Mouse (Mus musculus): ENCODE measurements at regions not wholly inside any gene's neighbourhood (a gene's known extent, or its start where the extent isn't known, plus 50 kb on each side); places are given as distances from the start of the nearest gene placed in this dataset.
A peak's percentile ranks its signal among the peaks of the same experiment; 100 is the strongest.

DNA sequence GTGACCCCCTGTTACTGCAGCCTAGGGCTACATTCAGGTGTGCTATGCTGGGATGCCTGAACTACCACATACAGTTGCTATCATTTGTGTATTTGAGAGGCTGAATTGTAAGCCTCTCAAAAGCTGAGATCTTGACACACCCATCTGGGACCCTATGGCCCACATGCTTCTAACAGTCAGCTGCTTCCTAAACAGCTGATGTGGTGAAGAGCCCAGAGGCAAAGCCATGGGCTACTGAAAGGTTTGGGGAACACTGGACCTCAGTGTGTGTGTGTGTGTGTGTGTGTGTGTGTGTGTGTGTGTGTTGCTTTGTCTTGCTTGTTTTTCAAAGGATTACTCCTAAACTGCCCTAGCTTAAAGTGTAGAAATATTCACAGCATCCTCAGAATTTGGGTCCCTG, 75.0 kb downstream of the Lbh start:
- Histone ChIP-seq H3K9me3 (no peaks in the 10 kb centered on the region), H3K4me1 (replicated peaks) (peaks cover 20% of the 10 kb centered on the region), H3K27me3 (no peaks in the 10 kb centered on the region), H3K4me3 (no peak overlapping the region), H3K9ac (no peak overlapping the region), H3K36me3 (no peaks in the 10 kb centered on the region), H3K4me2 (no peak overlapping the region), H3K27ac (no peak overlapping the region)
- ATAC-seq (ENCODE audit: low FRiP score), result no peak

DNA sequence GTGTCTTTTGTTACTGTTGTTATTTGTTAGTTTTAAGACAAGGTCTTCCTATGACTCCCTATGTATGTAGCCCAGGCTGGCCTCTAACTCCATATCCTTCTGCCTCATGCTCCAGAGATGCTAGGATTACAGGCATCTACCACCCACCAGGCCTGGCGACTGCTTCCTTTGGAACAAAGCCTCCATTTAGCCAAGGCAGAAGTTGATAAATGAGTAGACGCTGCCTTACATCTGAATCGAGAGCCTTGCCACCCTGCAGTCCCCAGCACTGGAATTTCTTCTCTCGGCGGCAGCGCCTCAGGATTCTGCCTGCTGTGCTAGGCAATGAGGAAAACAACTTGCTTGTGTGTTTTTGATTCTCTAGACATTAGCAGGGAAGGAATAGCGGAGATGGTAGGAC, 75.5 kb downstream of the Lbh start:
- 27% methylated on average over 7 of the region's 7 CpGs for WGBS
- H3K9ac ChIP-seq, result no peak overlapping the region
- no peaks in the 10 kb centered on the region for H3K36me3 ChIP-seq
- H3K4me1 ChIP-seq (replicated peaks), result peaks cover 20% of the 10 kb centered on the region
- no peak for ATAC-seq (ENCODE audit: low FRiP score)
- H3K4me3 ChIP-seq, result no peak overlapping the region
- H3K27ac ChIP-seq, result no peak overlapping the region
- H3K9me3 ChIP-seq, result no peaks in the 10 kb centered on the region
- no peak overlapping the region for H3K4me2 ChIP-seq
- H3K27me3 ChIP-seq, result no peaks in the 10 kb centered on the region

DNA sequence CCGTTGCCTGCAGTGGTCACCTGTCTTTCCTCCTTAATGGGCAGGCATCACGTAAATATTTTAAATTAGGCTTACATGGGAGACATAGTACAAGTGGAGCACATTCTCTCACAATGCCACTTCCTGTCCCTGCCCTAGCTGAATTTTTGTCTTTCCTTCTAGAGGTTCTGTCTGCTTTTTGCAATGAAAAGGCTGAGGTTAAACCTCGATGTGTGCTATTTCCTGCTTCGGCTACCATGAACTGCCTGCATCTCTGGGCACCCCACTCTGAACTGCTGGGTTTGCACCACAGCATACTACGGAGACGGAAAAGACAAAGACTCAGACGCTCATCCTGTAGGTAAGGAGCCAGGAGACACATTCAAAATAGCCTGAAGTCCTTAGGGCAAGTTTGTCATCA, 78.4 kb downstream of the Lbh start:
- Histone ChIP-seq H3K4me2 (no peak overlapping the region), H3K27ac (no peak overlapping the region), H3K36me3 (no peaks in the 10 kb centered on the region), H3K9ac (no peak overlapping the region), H3K27me3 (no peaks in the 10 kb centered on the region), H3K4me1 (replicated peaks) (peaks cover 20% of the 10 kb centered on the region), H3K4me3 (no peak overlapping the region), H3K9me3 (no peaks in the 10 kb centered on the region)
- WGBS, result 75% methylated on average over 7 of the region's 7 CpGs
- ATAC-seq (ENCODE audit: low FRiP score), result no peak

DNA sequence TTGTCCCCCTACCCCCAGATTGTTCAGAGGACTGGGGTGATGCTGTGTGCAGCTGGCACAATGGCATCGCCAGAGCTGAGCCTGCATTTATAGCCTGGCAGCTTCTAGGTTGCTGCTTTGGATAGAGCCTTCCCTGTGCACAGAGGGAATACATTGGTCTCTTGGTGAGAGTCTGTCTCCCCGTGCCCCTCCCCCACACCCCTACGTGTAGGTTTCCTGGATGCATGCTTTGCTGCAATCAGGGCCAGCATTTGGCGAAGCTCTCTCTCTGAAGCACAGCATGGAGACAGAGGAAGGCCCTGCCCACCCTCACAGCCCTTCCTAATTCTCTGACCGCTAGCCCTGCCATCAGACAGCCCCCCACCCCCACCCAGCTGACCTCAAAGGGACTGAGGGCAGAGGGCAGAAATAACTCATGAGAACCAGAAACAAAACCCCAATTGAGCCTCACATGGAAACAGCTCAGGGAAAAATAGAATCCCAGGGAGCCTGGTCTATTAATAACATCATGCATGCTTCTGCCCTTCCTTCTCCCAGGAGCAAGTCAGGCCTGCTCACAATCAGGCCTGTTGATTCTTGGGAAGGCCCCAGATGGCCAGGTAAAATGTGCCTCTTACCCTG, 79.3 kb downstream of the Lbh start:
- Histone ChIP-seq H3K4me3 (no peak overlapping the region), H3K4me1 (replicated peaks) (peaks cover 20% of the 10 kb centered on the region), H3K27me3 (no peaks in the 10 kb centered on the region), H3K4me2 (no peak overlapping the region), H3K9me3 (no peaks in the 10 kb centered on the region), H3K9ac (no peak overlapping the region), H3K27ac (peak overlapping the region; percentile 37; the same call in 1 of the 2 replicates), H3K36me3 (no peaks in the 10 kb centered on the region)
- WGBS, result 11% methylated on average over 5 of the region's 5 CpGs
- peak; percentile 74 for ATAC-seq (ENCODE audit: low FRiP score)

DNA sequence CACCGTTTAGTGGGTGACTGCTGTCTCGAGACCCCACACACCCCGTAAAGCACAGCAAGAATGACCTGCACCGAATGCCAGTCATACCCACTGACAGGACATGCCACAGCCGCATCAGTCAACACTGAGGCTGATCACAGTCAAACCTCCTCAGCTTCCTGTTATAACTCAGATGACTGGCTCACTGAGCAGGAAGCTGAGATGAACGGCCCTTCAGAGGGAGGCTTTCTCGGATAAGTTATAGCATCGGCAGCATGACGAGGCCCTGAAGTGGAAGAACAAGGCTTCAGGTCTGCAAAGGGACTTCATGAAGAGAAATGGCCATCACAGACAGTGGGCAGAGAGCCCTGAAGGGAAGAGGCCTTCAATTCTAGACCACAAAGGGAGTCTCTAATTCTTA, 87.0 kb downstream of the Lbh start:
- Histone ChIP-seq H3K4me3 (no peak overlapping the region), H3K9me3 (no peaks in the 10 kb centered on the region), H3K27ac (no peak overlapping the region), H3K36me3 (no peaks in the 10 kb centered on the region), H3K4me2 (no peak overlapping the region), H3K27me3 (no peaks in the 10 kb centered on the region), H3K9ac (no peak overlapping the region), H3K4me1 (replicated peaks) (no peaks in the 10 kb centered on the region)
- ATAC-seq (ENCODE audit: low FRiP score), result no peak
- WGBS, result 90% methylated on average over 9 of the region's 9 CpGs

DNA sequence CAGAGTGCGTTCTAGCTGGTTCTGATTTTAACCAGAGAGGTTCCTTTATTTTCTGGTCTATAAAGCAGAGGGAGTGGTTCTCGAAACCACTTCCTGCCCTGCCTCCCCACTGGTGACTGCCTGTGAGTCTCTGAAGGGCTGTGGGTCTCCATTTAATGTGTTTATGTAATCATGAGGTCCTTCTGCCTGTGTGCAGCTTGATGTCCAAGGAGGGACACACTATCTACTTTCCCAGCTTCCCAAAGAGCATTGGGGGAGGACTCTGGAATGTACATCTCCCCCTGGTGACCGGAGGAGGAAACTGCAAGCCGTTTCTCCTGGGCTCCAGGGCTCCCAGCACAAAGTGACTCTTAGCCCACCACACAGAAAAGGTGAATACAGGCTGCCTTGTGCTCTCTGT, 90.8 kb downstream of the Lbh start:
- Histone ChIP-seq H3K36me3 (no peaks in the 10 kb centered on the region), H3K9ac (no peak overlapping the region), H3K9me3 (no peaks in the 10 kb centered on the region), H3K27me3 (no peaks in the 10 kb centered on the region), H3K4me1 (replicated peaks) (peaks cover 6% of the 10 kb centered on the region; the same call in 1 of the 2 replicates), H3K27ac (no peak overlapping the region), H3K4me3 (no peak overlapping the region), H3K4me2 (no peak overlapping the region)
- no peak for ATAC-seq (ENCODE audit: low FRiP score)
- WGBS, result 57% methylated on average over 4 of the region's 4 CpGs

DNA sequence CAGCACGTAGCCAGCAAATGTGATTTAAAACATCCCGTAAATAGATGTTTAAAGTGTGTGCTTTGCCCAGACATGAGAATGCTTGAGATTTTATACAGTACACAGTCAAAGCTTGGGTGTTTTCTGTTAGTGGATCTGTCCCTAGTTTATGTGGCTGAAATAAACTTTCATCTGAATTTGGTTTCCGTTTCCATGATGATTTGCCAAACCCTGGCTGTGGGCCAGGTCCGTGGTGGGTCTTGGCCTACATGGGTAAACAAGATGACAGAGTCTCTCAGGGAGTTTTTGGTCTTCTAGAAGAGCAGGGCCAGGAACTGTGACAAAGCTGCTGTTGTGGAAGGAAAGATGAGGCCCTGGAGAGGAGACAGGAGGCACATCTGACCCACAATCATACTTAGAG, 91.9 kb downstream of the Lbh start:
- H3K36me3 ChIP-seq, result no peaks in the 10 kb centered on the region
- H3K9me3 ChIP-seq, result no peaks in the 10 kb centered on the region
- H3K27ac ChIP-seq, result no peak overlapping the region
- no peak overlapping the region for H3K9ac ChIP-seq
- H3K4me2 ChIP-seq, result no peak overlapping the region
- ATAC-seq (ENCODE audit: low FRiP score), result no peak
- H3K4me3 ChIP-seq, result no peak overlapping the region
- WGBS, result 85% methylated on average over 4 of the region's 4 CpGs
- H3K4me1 ChIP-seq (replicated peaks), result peaks cover 15% of the 10 kb centered on the region
- no peaks in the 10 kb centered on the region for H3K27me3 ChIP-seq

DNA sequence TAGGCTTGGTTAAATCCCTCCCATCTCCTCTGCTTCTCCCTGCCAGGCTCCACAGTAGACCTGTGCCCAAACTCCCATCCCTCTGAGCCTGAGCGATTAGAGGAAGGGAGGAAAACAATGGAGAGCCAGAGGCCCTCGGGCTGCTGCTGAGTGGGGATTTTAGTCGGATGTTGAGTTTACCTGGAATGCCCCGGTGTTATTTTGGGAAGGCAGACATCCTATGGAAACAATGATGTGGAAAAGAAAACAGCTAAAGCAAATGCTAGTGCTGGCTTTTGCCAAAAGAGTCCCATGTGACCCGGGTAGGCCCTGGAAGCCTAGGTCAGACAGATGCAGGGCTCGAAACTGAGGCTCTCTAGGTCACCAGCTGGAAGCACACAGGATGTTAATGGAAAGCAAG, 94.3 kb downstream of the Lbh start:
- Histone ChIP-seq H3K4me3 (no peak overlapping the region), H3K4me1 (replicated peaks) (peaks cover 15% of the 10 kb centered on the region), H3K36me3 (no peaks in the 10 kb centered on the region), H3K4me2 (no peak overlapping the region), H3K27ac (no peak overlapping the region), H3K9ac (no peak overlapping the region), H3K27me3 (no peaks in the 10 kb centered on the region), H3K9me3 (no peaks in the 10 kb centered on the region)
- ATAC-seq (ENCODE audit: low FRiP score), result no peak
- 62% methylated on average over 6 of the region's 6 CpGs for WGBS

DNA sequence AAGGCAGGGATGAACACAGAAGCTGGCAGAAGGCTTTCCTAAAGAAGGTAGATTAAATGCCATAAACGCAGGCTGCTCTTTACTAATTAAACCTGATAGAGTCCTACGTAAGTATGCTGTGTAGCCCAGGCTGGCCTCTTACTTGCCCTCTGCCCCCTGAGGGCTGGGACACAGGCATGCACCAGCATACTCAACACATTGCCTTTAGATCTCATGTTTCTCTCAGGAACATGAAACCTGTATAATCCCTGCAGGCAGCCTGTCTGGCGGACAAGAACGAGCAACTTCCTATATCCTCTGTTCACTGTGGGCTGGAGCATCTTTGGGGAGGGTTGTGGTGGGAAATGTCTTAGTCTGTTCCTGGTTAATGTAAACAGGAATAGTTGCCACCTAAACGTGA, 94.8 kb upstream of the Lclat1 start:
- H3K27ac ChIP-seq, result no peak overlapping the region
- H3K4me2 ChIP-seq, result no peak overlapping the region
- no peaks in the 10 kb centered on the region for H3K9me3 ChIP-seq
- H3K9ac ChIP-seq, result no peak overlapping the region
- H3K4me3 ChIP-seq, result no peak overlapping the region
- 67% methylated on average over 5 of the region's 5 CpGs for WGBS
- no peaks in the 10 kb centered on the region for H3K27me3 ChIP-seq
- no peaks in the 10 kb centered on the region for H3K36me3 ChIP-seq
- peaks cover 15% of the 10 kb centered on the region for H3K4me1 ChIP-seq (replicated peaks)
- no peak for ATAC-seq (ENCODE audit: low FRiP score)

DNA sequence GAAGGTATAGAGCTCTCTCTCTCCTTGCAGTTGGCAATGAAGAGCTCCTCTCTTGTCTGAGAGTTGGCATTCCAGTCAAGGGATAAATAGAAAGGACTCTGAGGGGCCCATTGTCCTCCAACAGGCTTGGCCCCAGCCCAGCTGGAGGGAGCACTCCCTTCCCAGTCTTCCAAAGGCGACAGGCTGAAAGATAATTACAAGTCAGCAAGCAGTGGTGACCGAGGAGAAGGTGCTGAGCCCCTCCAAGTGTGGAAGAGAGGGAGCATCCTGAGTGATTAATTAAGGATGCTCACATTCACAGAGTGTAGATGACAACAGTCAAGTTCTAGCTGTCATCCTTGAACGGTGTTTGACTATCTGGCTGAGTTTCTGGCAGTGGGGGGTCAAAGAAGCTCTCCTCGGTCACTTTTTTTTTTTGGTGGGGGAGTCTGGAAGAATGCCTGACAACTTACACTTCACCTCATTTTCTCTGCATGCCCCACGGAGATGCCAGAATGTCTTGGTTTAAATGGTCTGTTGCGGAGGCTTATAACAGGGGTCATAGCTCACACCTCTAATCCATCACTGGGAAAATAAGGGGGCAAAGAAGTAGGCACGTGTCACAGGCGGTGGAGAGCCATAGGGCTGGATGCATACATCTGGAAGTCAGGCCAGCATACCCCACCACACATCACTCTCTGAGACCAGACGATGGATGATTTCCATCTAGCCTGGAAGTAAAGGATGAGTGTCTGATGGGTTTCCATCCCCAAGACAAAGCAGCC, 93.5 kb upstream of the Lclat1 start:
- 54% methylated on average over 9 of the region's 9 CpGs for WGBS
- H3K9me3 ChIP-seq, result no peaks in the 10 kb centered on the region
- no peak overlapping the region for H3K4me3 ChIP-seq
- H3K27me3 ChIP-seq, result no peaks in the 10 kb centered on the region
- no peak overlapping the region for H3K4me2 ChIP-seq
- H3K9ac ChIP-seq, result no peak overlapping the region
- peaks cover 15% of the 10 kb centered on the region for H3K4me1 ChIP-seq (replicated peaks)
- H3K27ac ChIP-seq, result no peak overlapping the region
- ATAC-seq (ENCODE audit: low FRiP score), result no peak
- no peaks in the 10 kb centered on the region for H3K36me3 ChIP-seq

DNA sequence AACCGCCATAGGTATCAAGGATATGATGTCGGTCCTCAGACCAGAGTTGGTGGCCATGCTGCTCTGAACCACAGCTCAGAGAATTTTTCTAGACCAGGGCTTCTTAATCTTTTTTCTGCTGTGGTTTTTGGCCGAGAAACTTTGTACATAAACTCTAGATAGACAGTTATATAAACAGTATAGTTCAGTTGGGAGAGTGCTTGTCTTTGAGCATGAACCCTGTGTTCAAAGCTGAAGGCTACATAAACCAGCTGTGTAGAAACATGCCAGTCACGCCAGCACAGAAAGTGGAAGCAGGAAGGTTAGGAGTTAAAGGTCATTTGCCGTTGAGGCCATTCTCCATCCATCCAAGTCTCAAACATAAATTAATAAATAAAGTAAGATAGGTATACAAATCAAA, 90.6 kb upstream of the Lclat1 start:
- H3K9ac ChIP-seq, result no peak overlapping the region
- H3K4me3 ChIP-seq, result no peak overlapping the region
- ATAC-seq (ENCODE audit: low FRiP score), result no peak
- H3K27ac ChIP-seq, result no peak overlapping the region
- H3K27me3 ChIP-seq, result no peaks in the 10 kb centered on the region
- H3K9me3 ChIP-seq, result no peaks in the 10 kb centered on the region
- no peak overlapping the region for H3K4me2 ChIP-seq
- H3K4me1 ChIP-seq (replicated peaks), result peaks cover 15% of the 10 kb centered on the region
- H3K36me3 ChIP-seq, result no peaks in the 10 kb centered on the region
- 94% methylated on average over 5 of the region's 5 CpGs for WGBS

DNA sequence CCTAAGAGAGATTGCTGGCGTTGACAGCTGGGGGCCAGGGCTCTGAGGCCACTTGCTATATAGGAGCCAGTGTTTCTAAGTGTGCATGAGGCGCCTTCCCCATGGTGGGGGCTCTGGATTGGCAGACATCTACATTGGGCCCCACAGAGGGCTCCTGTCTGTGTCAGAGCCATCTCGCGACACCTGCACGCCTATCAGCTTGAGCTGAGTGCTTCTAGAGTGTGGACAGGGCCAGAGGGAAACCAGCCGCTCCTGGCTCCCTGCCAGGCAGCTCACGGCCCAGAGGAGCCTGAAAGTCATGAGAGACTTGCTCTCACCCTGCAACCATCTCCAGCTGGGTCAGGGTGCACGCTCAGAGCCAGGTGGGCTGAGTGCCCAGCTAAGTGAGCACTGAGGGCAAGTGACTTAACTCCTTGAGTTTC, 85.1 kb upstream of the Lclat1 start:
- 65% methylated on average over 8 of the region's 8 CpGs for WGBS
- Histone ChIP-seq H3K9ac (no peak overlapping the region), H3K4me1 (replicated peaks) (0 out of 2 replicates have a peak, but pooled peaks cover 4% of the 10 kb centered on the region), H3K4me2 (no peak overlapping the region), H3K27ac (no peak overlapping the region), H3K9me3 (no peaks in the 10 kb centered on the region), H3K4me3 (no peak overlapping the region), H3K27me3 (no peaks in the 10 kb centered on the region), H3K36me3 (no peaks in the 10 kb centered on the region)
- no peak for ATAC-seq (ENCODE audit: low FRiP score)

Measured in hindbrain, embryonic 13.5 days (tissue).